Mouse (Mus musculus) midbrain, embryonic 11.5 days (tissue): ENCODE results near the gene Rasip1. TPM values are rescaled to one million over a fixed set of nuclear protein-coding genes. Genes with fewer than 3 reads are reported as not detected.

Source experiments
- ATAC-seq: fragments of 200-750 bp; cut with Nextera tagmentation; 2 replicates; pipeline ENCODE4 v1.8.0; 2017; ENCODE audit warnings: moderate TSS enrichment, moderate library complexity; ENCODE audit not compliant: low FRiP score
- DNase-seq: peaks from one replicate; pipeline ENCODE4 v3.0.0; 2015; ENCODE audit warnings: low spot score; ENCODE audit errors: missing footprints
- H3K27ac ChIP-seq: fragments of 300-500 bp; sonication (generic); 2 replicates; pipeline ENCODE4 v1.5.1; 2014; ENCODE audit warnings: low read depth, low read length
- H3K27me3 ChIP-seq: fragments of 300-500 bp; sonication (generic); 2 replicates; pipeline ENCODE4 v1.6.1; 2014; ENCODE audit warnings: mild to moderate bottlenecking, low read length, moderate library complexity, mixed read lengths; ENCODE audit not compliant: control insufficient read depth, insufficient read depth
- H3K36me3 ChIP-seq: fragments of 300-500 bp; sonication (generic); 2 replicates; pipeline ENCODE4 v1.6.1; 2014; ENCODE audit warnings: mild to moderate bottlenecking, low read length, moderate library complexity, mixed read lengths; ENCODE audit not compliant: control insufficient read depth, insufficient read depth
- H3K4me1 ChIP-seq: fragments of 300-500 bp; sonication (generic); 2 replicates; pipeline ENCODE4 v1.6.1; 2014; ENCODE audit warnings: low read length; ENCODE audit not compliant: control insufficient read depth, insufficient read depth
- H3K4me2 ChIP-seq: fragments of 300-500 bp; sonication (generic); 2 replicates; pipeline ENCODE4 v1.6.1; 2014; ENCODE audit warnings: mild to moderate bottlenecking, moderate library complexity
- H3K4me3 ChIP-seq: fragments of 300-500 bp; sonication (generic); 2 replicates; pipeline ENCODE4 v1.5.1; 2014; ENCODE audit warnings: low read depth, low read length
- H3K9ac ChIP-seq: fragments of 300-500 bp; sonication (generic); 2 replicates; pipeline ENCODE4 v1.6.1; 2014; ENCODE audit warnings: low read length
- H3K9me3 ChIP-seq: fragments of 300-500 bp; sonication (generic); 2 replicates; pipeline ENCODE4 v1.6.1; 2016; ENCODE audit warnings: low read length; ENCODE audit not compliant: control insufficient read depth
- WGBS: fragments of 180-500 bp; shearing (Covaris S2); extraction: QIAGEN DNeasy Blood & Tissue Kit; methylation state at CpG from one replicate; pipeline ENCODE4 v1.1.7; 2014; 5-methylcytosine and 5-hydroxymethylcytosine counted together
- polyA plus RNA-seq: library from polyadenylated mRNA; unstranded; fragments of >200 nt; fragmentation: Nextera tagmentation; extraction: Ambion mirVana; gene quantifications from 2 replicates; pipeline ENCODE4 v1.2.1, GENCODE M21; 2014

The Rasip1 gene
- polyA plus RNA-seq, 1 experiment from 2014 or later, result 4.7 TPM

DNA sequence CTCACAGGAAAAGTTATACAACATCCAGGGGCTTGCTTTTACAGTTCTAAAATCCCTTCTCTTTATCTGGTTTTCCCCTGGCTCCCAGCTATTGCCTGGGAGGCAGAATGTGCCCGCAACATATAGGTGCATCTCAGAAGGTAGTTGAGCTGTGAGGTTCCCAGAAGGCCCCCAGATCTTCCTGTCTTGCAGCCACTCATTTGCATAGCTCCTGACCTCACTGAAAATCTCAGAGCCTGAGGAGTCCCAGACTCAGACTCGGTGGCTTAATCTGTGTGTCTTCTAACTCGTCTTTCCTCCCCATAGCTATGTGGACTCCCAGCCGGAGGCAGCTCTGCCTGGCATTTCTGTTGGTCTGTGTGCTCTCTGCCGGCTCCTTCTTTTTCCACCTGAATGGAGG is 9.0 kb upstream of the Rasip1 start:
- H3K4me2 ChIP-seq, result no peak overlapping the region
- no peak for ATAC-seq
- no peaks in the 10 kb centered on the region for H3K9me3 ChIP-seq
- H3K4me1 ChIP-seq, result no peaks in the 10 kb centered on the region
- no peaks in the 10 kb centered on the region for H3K36me3 ChIP-seq
- no peak overlapping the region for H3K4me3 ChIP-seq
- peaks cover 17% of the 10 kb centered on the region for H3K27me3 ChIP-seq
- DNase-seq, result no peak
- H3K9ac ChIP-seq, result no peak overlapping the region
- no peak overlapping the region for H3K27ac ChIP-seq
- WGBS, result 86% methylated on average over 5 of the region's 5 CpGs

GRCm38 (mm10) chr7:45619592-45619991 is 7.7 kb upstream of the Rasip1 start:
- Histone ChIP-seq H3K36me3 (no peaks in the 10 kb centered on the region), H3K9ac (no peak overlapping the region)

GRCm38 (mm10) chr7:45621443-45621842 is 5.8 kb upstream of the Rasip1 start, which contains the start of gene Izumo1:
TSS of gene Izumo1 (plus strand) at chr7:45621811.
- DNase-seq (peak; percentile 90), ATAC-seq (no peak)
- H3K27me3 ChIP-seq, result peaks cover 15% of the 10 kb centered on the region
- WGBS, result 30% methylated on average over 9 of the region's 9 CpGs
- no peaks in the 10 kb centered on the region for H3K9me3 ChIP-seq
- no peak within 1 kb of the TSS for H3K4me3 ChIP-seq
- no peaks in the 10 kb centered on the region for H3K4me1 ChIP-seq
- no peak within 1 kb of the TSS for H3K27ac ChIP-seq
- no peak within 1 kb of the TSS for H3K9ac ChIP-seq
- no peaks in the 10 kb centered on the region for H3K36me3 ChIP-seq
- no peak within 1 kb of the TSS; the same call in 1 of the 2 replicates for H3K4me2 ChIP-seq

More at GRCm38 (mm10) chr7:45619592-45619991, 7.7 kb upstream of the Rasip1 start:
- Histone ChIP-seq H3K9me3 (no peaks in the 10 kb centered on the region), H3K4me3 (no peak overlapping the region), H3K4me1 (no peaks in the 10 kb centered on the region), H3K27ac (no peak overlapping the region), H3K27me3 (peaks cover 17% of the 10 kb centered on the region), H3K4me2 (no peak overlapping the region)
- DNase-seq, result no peak
- ATAC-seq, result no peak
- 83% methylated on average over 5 of the region's 5 CpGs for WGBS

DNA sequence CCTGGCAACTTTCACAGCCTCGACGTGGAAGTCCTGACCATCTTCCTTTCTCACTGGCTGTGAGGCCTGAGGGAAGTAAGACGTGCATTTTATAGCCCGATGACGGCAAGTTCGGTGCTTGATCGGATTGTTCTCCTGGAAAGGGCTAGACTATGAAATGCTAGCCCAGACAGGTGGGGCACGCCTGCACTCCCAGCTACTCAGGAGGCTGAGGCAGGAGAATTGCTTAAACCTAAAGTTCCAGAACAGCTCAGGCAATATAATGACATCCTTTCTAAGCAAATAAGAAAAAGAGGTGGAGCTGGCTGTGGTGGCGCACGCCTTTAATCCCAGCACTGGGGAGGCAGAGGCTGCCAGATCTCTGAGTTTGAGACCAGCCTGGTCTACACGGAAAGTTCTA is 3.8 kb upstream of the Rasip1 start:
- Histone ChIP-seq H3K27me3 (peaks cover 16% of the 10 kb centered on the region), H3K4me2 (no peak overlapping the region), H3K27ac (no peak overlapping the region), H3K4me3 (no peak overlapping the region), H3K9ac (no peak overlapping the region), H3K4me1 (no peaks in the 10 kb centered on the region; the same call in none of the 2 replicates), H3K9me3 (no peaks in the 10 kb centered on the region), H3K36me3 (no peaks in the 10 kb centered on the region)
- no peak for DNase-seq
- 91% methylated on average over 11 of the region's 11 CpGs for WGBS
- ATAC-seq, result no peak

- ATAC-seq, result no peak
- 81% methylated on average over 3 of the region's 3 CpGs for WGBS
- Histone ChIP-seq H3K4me3 (no peak overlapping the region), H3K27ac (no peak overlapping the region), H3K27me3 (peaks cover 18% of the 10 kb centered on the region), H3K4me2 (no peak overlapping the region), H3K36me3 (no peaks in the 10 kb centered on the region), H3K9me3 (no peaks in the 10 kb centered on the region), H3K9ac (no peak overlapping the region), H3K4me1 (no peaks in the 10 kb centered on the region; the same call in none of the 2 replicates)
- DNase-seq, result no peak
These were observed 2.6 kb upstream of the Rasip1 start for GRCm38 (mm10) chr7:45624718-45625117.

- no peaks in the 10 kb centered on the region for H3K36me3 ChIP-seq
- no peak overlapping the region for H3K27ac ChIP-seq
- DNase-seq, result no peak
- no peaks in the 10 kb centered on the region for H3K9me3 ChIP-seq
- H3K4me2 ChIP-seq, result no peak overlapping the region
- 94% methylated on average over 8 of the region's 8 CpGs for WGBS
- H3K9ac ChIP-seq, result no peak overlapping the region
- no peaks in the 10 kb centered on the region; the same call in none of the 2 replicates for H3K4me1 ChIP-seq
- H3K4me3 ChIP-seq, result no peak overlapping the region
- peaks cover 18% of the 10 kb centered on the region for H3K27me3 ChIP-seq
- no peak for ATAC-seq
These were observed 1.8 kb upstream of the Rasip1 start for GRCm38 (mm10) chr7:45625481-45625880.

- Histone ChIP-seq H3K9ac (no peak overlapping the region), H3K27ac (no peak overlapping the region), H3K27me3 (peaks cover 18% of the 10 kb centered on the region), H3K4me2 (no peak overlapping the region), H3K36me3 (no peaks in the 10 kb centered on the region), H3K9me3 (no peaks in the 10 kb centered on the region), H3K4me1 (no peaks in the 10 kb centered on the region; the same call in none of the 2 replicates), H3K4me3 (no peak overlapping the region)
- ATAC-seq (no peak), DNase-seq (no peak)
- 93% methylated on average over 7 of the region's 7 CpGs for WGBS
These were observed 664 bp upstream of the Rasip1 start for GRCm38 (mm10) chr7:45626571-45627076.

- WGBS, result 1% methylated on average over 102 of the region's 105 CpGs
- peak overlapping the region; percentile 88 for H3K4me2 ChIP-seq
- H3K27me3 ChIP-seq, result peaks cover 25% of the 10 kb centered on the region
- no peaks in the 10 kb centered on the region; the same call in none of the 2 replicates for H3K4me1 ChIP-seq
- peak overlapping the region; percentile 48 for H3K4me3 ChIP-seq
- no peaks in the 10 kb centered on the region for H3K36me3 ChIP-seq
- H3K9ac ChIP-seq, result peak overlapping the region; percentile 65
- no peak overlapping the region for H3K27ac ChIP-seq
- H3K9me3 ChIP-seq, result no peaks in the 10 kb centered on the region
- ATAC-seq, result peak; percentile 82
- DNase-seq, result peak; percentile 99
These were observed 1.3 kb downstream of the Rasip1 start for GRCm38 (mm10) chr7:45628364-45629294.
